Comparison of ENCODE assay signal across 9 mouse cellular contexts in genomic region chr19:47429245-47429644, GRCm38 (mm10). TPM values are rescaled to one million over a fixed set of nuclear protein-coding genes. Genes with fewer than 3 reads are reported as not detected.
DNase-seq lines count a peak whose midpoint lies in the region; ATAC-seq and TF ChIP-seq lines count a peak whose summit lies in the region.
"Had no signal": no experiment of that assay in that cellular context is flagged by ENCODE, and none has a peak within 500 bp of the region (broad histone marks: within the 10 kb centered on the region; RNA-seq: fewer than 3 reads in every experiment).

No protein-coding gene starts in this region.

- H3K27ac ChIP-seq in liver, adult 2 months (replicated peaks; ENCODE audit: insufficient read depth, low read depth, low read length): no peak overlapping the region
- H3K27ac ChIP-seq in liver, embryonic 13.5 days: peak overlapping the region; percentile 97

- no peak for TF ChIP-seq CTCF in liver, adult 2 months (IDR thresholded peaks at IDR 0.05; ENCODE audit: low read depth, low read length)

- peaks cover 36% of the 10 kb centered on the region for H3K4me1 ChIP-seq in liver, adult 2 months (ENCODE audit: control insufficient read depth, insufficient read depth, low read length)
- H3K4me1 ChIP-seq in liver, embryonic 13.5 days (replicated peaks): peaks cover 89% of the 10 kb centered on the region

- H3K9me3 ChIP-seq in liver, embryonic 13.5 days (replicated peaks): no peaks in the 10 kb centered on the region

- ATAC-seq in liver, embryonic 13.5 days (ENCODE audit: low read depth): no peak

- peaks cover 14% of the 10 kb centered on the region for H3K79me2 ChIP-seq in liver, adult 2 months (ENCODE audit: control insufficient read depth, insufficient read depth, low read length)

- H3K4me2 ChIP-seq in liver, embryonic 13.5 days: no peak overlapping the region

- H3K27me3 ChIP-seq in liver, adult 2 months (ENCODE audit: control insufficient read depth, insufficient read depth, low read length): no peaks in the 10 kb centered on the region
- H3K27me3 ChIP-seq in liver, embryonic 13.5 days: no peaks in the 10 kb centered on the region

- no peak for TF ChIP-seq POLR2A in liver, adult 2 months (IDR thresholded peaks at IDR 0.05; ENCODE audit: extremely low read depth, insufficient read depth, low read length)

- H3K4me3 ChIP-seq in liver, adult 2 months (ENCODE audit: insufficient read depth, low read depth, low read length): no peak overlapping the region
- no peak overlapping the region for H3K4me3 ChIP-seq in liver, embryonic 13.5 days (replicated peaks)

- peak; percentile 74 for DNase-seq in adrenal gland, postnatal 10 days
- DNase-seq in adrenal gland, adult 18-20 months (ENCODE audit: low spot score in 2 of 2): no peak
- DNase-seq in liver, adult 2 months (ENCODE audit: extremely low read depth, low read depth, low spot score): peak; percentile 74
- no peak for DNase-seq in liver
- DNase-seq in heart, postnatal 10 days: peak; percentile 64 to 69
- no peak for DNase-seq in liver, embryonic 13.5 days
- no peak for DNase-seq in thymus, postnatal 25 days
- DNase-seq in layer of hippocampus, adult 9-11 months: no peak
- DNase-seq: midbrain, embryonic 14.5 days had no signal

- no peak overlapping the region for H3K9ac ChIP-seq in liver, adult 2 months (ENCODE audit: low read depth, low read length)
- H3K9ac ChIP-seq in liver, embryonic 13.5 days: no peak overlapping the region

- intact Hi-C loops in heart, postnatal 10 days (cut with DNase I): loop anchor here (2.0 kb wide), 2 partner anchors 26 to 34 kb away; no protein-coding TSS in a partner anchor

- H3K36me3 ChIP-seq in liver, adult 2 months (ENCODE audit: control insufficient read depth, insufficient read depth, low read length): no peaks in the 10 kb centered on the region
- H3K36me3 ChIP-seq in liver, embryonic 13.5 days: no peaks in the 10 kb centered on the region

- 29% methylated on average over 3 of the region's 3 CpGs for WGBS in liver, adult 2 months
- 83% methylated on average over 3 of the region's 3 CpGs for WGBS in liver, embryonic 13.5 days (ENCODE audit: insufficient replicate concordance)

RNA-seq across cellular contexts. Expression of gene Sh3pxd2a, which starts 35.0 kb away (rescaled TPM):
- total RNA-seq in adrenal gland, postnatal 10 days (2021): 100 to 1,000 TPM; 138 to 164 TPM
- total RNA-seq in adrenal gland, adult 18-20 months (2021): 100 to 1,000 TPM in 1 of 2 experiments, 10 to 100 TPM in 1; 55.1 to 103 TPM
- 4.2 and 7.0 TPM in 2 replicates for total RNA-seq in liver, adult 2 months (2014; rRNA removed)
- polyA plus RNA-seq in liver, adult 2 months (2012; rRNA removed): 10.0 and 13.9 TPM in 2 replicates
- 10 to 100 TPM; 87.9 to 93.7 TPM for total RNA-seq in heart, postnatal 10 days (2021)
- polyA plus RNA-seq in liver, embryonic 13.5 days (2015; fragmentation: Nextera tagmentation; extraction: Ambion mirVana): 0.54 and 0.62 TPM in 2 replicates

Comparison
In these comparisons a context has a peak if more than half of its experiments do, and no peak if none do; other contexts are left out.
1. DNase-seq: peak in adrenal gland, postnatal 10 days (single experiment), liver, adult 2 months (single experiment) and heart, postnatal 10 days (2 of 2); none in adrenal gland, adult 18-20 months (0 of 2), liver (single experiment), liver, embryonic 13.5 days (single experiment), thymus, postnatal 25 days (single experiment) and layer of hippocampus, adult 9-11 months (single experiment).